Mouse (Mus musculus) hindbrain, embryonic 15.5 days (tissue): ENCODE measurements around the gene Tmem170b. TPM values are rescaled to one million over a fixed set of nuclear protein-coding genes. Genes with fewer than 3 reads are reported as not detected.
"Not testable (repeated sequence)": the region's sequence is repeated elsewhere in the genome, so short reads cannot be mapped to it uniquely, and the experiment has no call there.

Source experiments
- ATAC-seq: fragments of 200-750 bp; cut with Nextera tagmentation; 2 replicates; pipeline ENCODE4 v1.8.0; 2017; ENCODE audit warnings: low read depth, moderate number of reproducible peaks, moderate TSS enrichment; ENCODE audit not compliant: low FRiP score
- H3K27ac ChIP-seq: fragments of 300-500 bp; sonication (generic); replicated peaks from 2 replicates; pipeline ENCODE4 v1.5.1; 2015; ENCODE audit warnings: mild to moderate bottlenecking, inconsistent platforms
- H3K27me3 ChIP-seq: fragments of 300-500 bp; sonication (generic); 2 replicates; pipeline ENCODE4 v1.6.1; 2015; ENCODE audit warnings: control low read depth, inconsistent platforms
- H3K36me3 ChIP-seq: fragments of 300-500 bp; sonication (generic); 2 replicates; pipeline ENCODE4 v1.6.1; 2015; ENCODE audit warnings: control low read depth, inconsistent platforms
- H3K4me1 ChIP-seq: fragments of 300-500 bp; sonication (generic); replicated peaks from 2 replicates; pipeline ENCODE4 v1.6.1; 2015; ENCODE audit warnings: control low read depth, inconsistent platforms
- H3K4me2 ChIP-seq: fragments of 300-500 bp; sonication (generic); 2 replicates; pipeline ENCODE4 v1.6.1; 2015; ENCODE audit warnings: moderate library complexity, mild to moderate bottlenecking, inconsistent platforms
- H3K4me3 ChIP-seq: fragments of 300-500 bp; sonication (generic); 2 replicates; pipeline ENCODE4 v1.5.1; 2015; ENCODE audit warnings: mild to moderate bottlenecking, inconsistent platforms
- H3K9ac ChIP-seq: fragments of 300-500 bp; sonication (generic); 2 replicates; pipeline ENCODE4 v1.6.1; 2015; ENCODE audit warnings: inconsistent platforms
- H3K9me3 ChIP-seq: fragments of 300-500 bp; sonication (generic); 2 replicates; pipeline ENCODE4 v1.6.1; 2016; ENCODE audit warnings: control low read depth, inconsistent platforms
- WGBS: fragments of 180-500 bp; shearing (Covaris S2); methylation state at CpG from one replicate; pipeline ENCODE4 v1.1.7; 2015; 5-methylcytosine and 5-hydroxymethylcytosine counted together
- polyA plus RNA-seq: library from polyadenylated mRNA; unstranded; fragments of >200 nt; fragmentation: Nextera tagmentation; extraction: Ambion mirVana; gene quantifications from 2 replicates; pipeline ENCODE4 v1.2.1, GENCODE M21; 2015

Tmem170b gene
- polyA plus RNA-seq, 1 experiment from 2014 or later: 47.3 TPM

DNA sequence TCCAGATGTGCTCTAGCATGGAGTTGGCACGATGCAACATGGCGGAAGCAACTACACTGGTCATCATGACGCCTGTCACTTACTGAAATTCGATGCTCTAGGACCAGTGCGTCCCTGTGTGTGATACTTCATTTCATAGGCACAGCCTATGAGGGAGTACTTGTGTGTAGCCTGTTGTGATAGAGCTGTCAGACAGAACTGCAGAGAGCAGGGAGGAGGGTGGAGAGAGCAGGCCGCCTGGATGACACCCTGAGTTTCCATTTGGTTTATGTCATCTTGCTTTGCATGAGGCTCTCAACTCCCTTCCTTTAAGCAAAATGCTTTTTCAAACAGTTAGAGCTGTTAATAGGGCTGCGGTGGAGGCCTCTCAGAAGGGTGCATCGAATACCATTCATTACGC lies 68.9 kb downstream of the Tmem170b start:
- not testable (repeated sequence) for H3K9me3 ChIP-seq, H3K4me2 ChIP-seq, H3K4me3 ChIP-seq, H3K36me3 ChIP-seq, H3K27me3 ChIP-seq, H3K27ac ChIP-seq, H3K9ac ChIP-seq, ATAC-seq, H3K4me1 ChIP-seq
- WGBS: 95% methylated on average over 9 of the region's 9 CpGs

GRCm38 (mm10) chr13:41675498-41675897 lies 69.8 kb downstream of the Tmem170b start:
- H3K9me3 ChIP-seq: no peaks in the 10 kb centered on the region
- H3K27me3 ChIP-seq: no peaks in the 10 kb centered on the region
- no peak overlapping the region for H3K9ac ChIP-seq
- 94% methylated on average over 3 of the region's 3 CpGs for WGBS
- H3K27ac ChIP-seq: no peak overlapping the region
- H3K4me2 ChIP-seq: no peak overlapping the region
- no peak overlapping the region for H3K4me3 ChIP-seq
- H3K36me3 ChIP-seq: no peaks in the 10 kb centered on the region
- ATAC-seq: no peak
- no peaks in the 10 kb centered on the region for H3K4me1 ChIP-seq

GRCm38 (mm10) chr13:41675966-41676835 lies 70.5 kb downstream of the Tmem170b start:
- Histone ChIP-seq H3K36me3 (no peaks in the 10 kb centered on the region), H3K4me3 (no peak overlapping the region), H3K4me1 (no peaks in the 10 kb centered on the region), H3K27me3 (no peaks in the 10 kb centered on the region), H3K9me3 (no peaks in the 10 kb centered on the region), H3K4me2 (no peak overlapping the region), H3K27ac (no peak overlapping the region), H3K9ac (no peak overlapping the region)
- WGBS: 76% methylated on average over 9 of the region's 9 CpGs
- ATAC-seq: no peak

DNA sequence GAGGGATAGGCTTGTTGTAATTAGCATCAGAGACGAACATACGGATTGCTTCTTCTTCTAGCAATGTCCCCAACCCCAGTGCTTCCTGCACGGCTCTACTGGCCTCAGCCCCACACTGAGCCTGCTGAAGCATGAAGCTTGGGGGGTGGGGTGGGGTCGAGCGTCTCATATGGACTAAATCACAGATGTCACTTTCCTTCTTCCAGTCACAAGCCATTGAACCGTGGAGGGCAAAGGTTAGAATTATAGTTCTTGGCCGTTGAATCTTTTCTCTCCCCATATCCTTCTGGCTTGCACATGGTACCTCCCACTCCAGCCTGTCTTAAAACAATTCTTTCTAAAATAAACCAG lies 71.1 kb downstream of the Tmem170b start:
- Histone ChIP-seq H3K4me3 (no peak overlapping the region), H3K9me3 (no peaks in the 10 kb centered on the region), H3K36me3 (no peaks in the 10 kb centered on the region), H3K9ac (no peak overlapping the region), H3K4me2 (no peak overlapping the region), H3K27me3 (no peaks in the 10 kb centered on the region), H3K27ac (no peak overlapping the region), H3K4me1 (no peaks in the 10 kb centered on the region)
- ATAC-seq: no peak
- WGBS: 36% methylated on average over 7 of the region's 7 CpGs

- H3K27ac ChIP-seq: no peak overlapping the region
- ATAC-seq: no peak
- no peaks in the 10 kb centered on the region for H3K27me3 ChIP-seq
- H3K4me3 ChIP-seq: no peak overlapping the region
- no peaks in the 10 kb centered on the region for H3K4me1 ChIP-seq
- H3K36me3 ChIP-seq: no peaks in the 10 kb centered on the region
- H3K4me2 ChIP-seq: no peak overlapping the region
- no peak overlapping the region for H3K9ac ChIP-seq
- no peaks in the 10 kb centered on the region for H3K9me3 ChIP-seq
- WGBS: 75% methylated on average over 12 of the region's 12 CpGs
Measured at GRCm38 (mm10) chr13:41680854-41681549, 75.3 kb downstream of the Tmem170b start.

DNA sequence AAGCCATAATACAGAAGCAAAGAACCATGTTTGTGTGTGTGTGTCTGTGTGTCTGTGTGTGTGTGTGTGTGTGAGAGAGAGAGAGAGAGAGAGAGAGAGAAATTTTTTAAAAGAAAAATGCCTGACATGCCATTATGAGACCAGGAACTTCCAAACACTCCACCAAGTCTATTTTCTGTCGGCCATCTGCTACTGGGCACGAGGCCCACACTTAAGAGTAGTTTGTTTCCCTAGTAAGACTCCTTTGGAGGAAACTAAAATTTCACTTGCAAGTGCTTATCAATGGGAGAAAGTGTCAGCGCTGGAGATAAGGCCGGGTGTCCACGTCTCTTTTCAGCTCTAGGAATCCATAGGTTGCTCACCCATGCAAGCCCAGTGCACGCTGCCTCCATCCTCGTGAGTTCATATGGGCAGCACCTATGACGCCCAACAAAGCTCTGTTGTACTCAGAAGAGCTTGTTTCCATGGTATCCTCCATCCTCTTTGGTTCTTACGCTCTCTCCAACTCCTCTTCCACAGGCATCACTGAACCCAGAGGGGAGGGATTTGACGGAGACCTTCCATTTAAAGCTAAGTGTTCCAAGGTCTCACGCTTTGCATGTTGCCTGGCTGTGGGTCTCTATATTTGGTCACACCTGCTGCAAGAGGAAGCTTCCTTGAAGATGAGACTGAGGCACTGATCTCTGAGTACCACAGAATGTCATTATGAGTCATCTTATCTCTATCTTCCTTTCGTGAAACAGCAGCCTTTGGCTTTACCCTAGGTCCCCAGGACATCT lies 76.8 kb downstream of the Tmem170b start:
- ATAC-seq: no peak
- no peak overlapping the region for H3K9ac ChIP-seq

GRCm38 (mm10) chr13:41683356-41684012 lies 77.8 kb downstream of the Tmem170b start:
- ATAC-seq: no peak
- Histone ChIP-seq H3K4me3 (no peak overlapping the region), H3K27me3 (no peaks in the 10 kb centered on the region), H3K27ac (no peak overlapping the region), H3K36me3 (no peaks in the 10 kb centered on the region), H3K4me1 (no peaks in the 10 kb centered on the region), H3K9ac (no peak overlapping the region), H3K4me2 (no peak overlapping the region), H3K9me3 (no peaks in the 10 kb centered on the region)
- WGBS: 87% methylated on average over 11 of the region's 11 CpGs

More for the DNA sequence above, 76.8 kb downstream of the Tmem170b start:
- no peak overlapping the region for H3K4me3 ChIP-seq
- 91% methylated on average over 12 of the region's 12 CpGs for WGBS
- H3K9me3 ChIP-seq: no peaks in the 10 kb centered on the region
- no peaks in the 10 kb centered on the region for H3K27me3 ChIP-seq
- no peak overlapping the region for H3K4me2 ChIP-seq
- no peak overlapping the region for H3K27ac ChIP-seq
- H3K4me1 ChIP-seq: no peaks in the 10 kb centered on the region
- H3K36me3 ChIP-seq: no peaks in the 10 kb centered on the region

- no peak overlapping the region for H3K4me2 ChIP-seq
- no peaks in the 10 kb centered on the region for H3K27me3 ChIP-seq
- ATAC-seq: no peak
- no peak overlapping the region for H3K4me3 ChIP-seq
- H3K36me3 ChIP-seq: no peaks in the 10 kb centered on the region
- H3K9ac ChIP-seq: no peak overlapping the region
- no peak overlapping the region for H3K27ac ChIP-seq
- H3K9me3 ChIP-seq: no peaks in the 10 kb centered on the region
- 84% methylated on average over 11 of the region's 11 CpGs for WGBS
- no peaks in the 10 kb centered on the region for H3K4me1 ChIP-seq
Measured at GRCm38 (mm10) chr13:41685499-41685898, 79.8 kb downstream of the Tmem170b start.

DNA sequence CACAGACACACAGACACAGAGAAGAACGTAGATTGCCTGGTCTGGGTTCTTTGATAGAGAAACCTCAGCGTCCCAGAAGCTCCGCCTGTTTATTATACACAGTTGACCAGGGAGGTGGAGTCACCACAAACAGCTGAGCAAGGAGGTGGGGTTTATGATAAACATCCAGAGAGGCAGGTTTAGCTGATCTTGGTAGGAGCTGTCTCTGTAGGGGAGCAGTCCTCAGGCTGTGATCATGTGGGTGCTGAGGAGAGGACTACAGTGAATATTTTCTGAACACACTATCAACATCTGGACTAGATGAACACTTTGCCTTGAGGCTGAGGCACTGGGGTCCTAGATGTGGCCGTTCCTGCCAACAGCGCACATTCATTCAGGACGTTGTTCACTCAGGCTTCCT lies 83.3 kb downstream of the Tmem170b start:
- no peak overlapping the region for H3K9ac ChIP-seq
- 80% methylated on average over 6 of the region's 6 CpGs for WGBS
- H3K9me3 ChIP-seq: no peaks in the 10 kb centered on the region
- H3K4me2 ChIP-seq: no peak overlapping the region
- H3K27ac ChIP-seq: no peak overlapping the region
- ATAC-seq: no peak
- no peaks in the 10 kb centered on the region for H3K36me3 ChIP-seq
- H3K4me3 ChIP-seq: no peak overlapping the region
- no peaks in the 10 kb centered on the region for H3K4me1 ChIP-seq
- no peaks in the 10 kb centered on the region for H3K27me3 ChIP-seq

- no peaks in the 10 kb centered on the region for H3K36me3 ChIP-seq
- ATAC-seq: no peak
- no peak overlapping the region for H3K4me3 ChIP-seq
- no peaks in the 10 kb centered on the region for H3K9me3 ChIP-seq
- no peak overlapping the region for H3K27ac ChIP-seq
- H3K27me3 ChIP-seq: no peaks in the 10 kb centered on the region
- H3K4me2 ChIP-seq: no peak overlapping the region
- WGBS: 71% methylated on average over 5 of the region's 5 CpGs
- H3K4me1 ChIP-seq: no peaks in the 10 kb centered on the region
- no peak overlapping the region for H3K9ac ChIP-seq
Measured at GRCm38 (mm10) chr13:41689598-41690045, 83.9 kb downstream of the Tmem170b start.
